Mouse (Mus musculus): ENCODE data around the gene Agbl3.

Agbl3 gene

GRCm38 (mm10) chr6:34780231-34780942 lies at the start of gene Agbl3:
Gene Agbl3 (plus strand): TSS chr6:34780432.
- peak; percentile 92 for DNase-seq (ENCODE audit: low read depth, low spot score)

- no peak for DNase-seq (ENCODE audit: low read depth, low spot score)
Observed at GRCm38 (mm10) chr6:34731007-34731406, 49.2 kb upstream of the Agbl3 start.

- no peak for DNase-seq (ENCODE audit: low read depth, low spot score)
Observed at GRCm38 (mm10) chr6:34731529-34731928, 48.7 kb upstream of the Agbl3 start.

- DNase-seq (ENCODE audit: low read depth, low spot score) = no peak
Observed at GRCm38 (mm10) chr6:34734940-34735695, 45.1 kb upstream of the Agbl3 start.

- no peak for DNase-seq (ENCODE audit: low read depth, low spot score)
Observed at GRCm38 (mm10) chr6:34736934-34737333, 43.3 kb upstream of the Agbl3 start.

DNA sequence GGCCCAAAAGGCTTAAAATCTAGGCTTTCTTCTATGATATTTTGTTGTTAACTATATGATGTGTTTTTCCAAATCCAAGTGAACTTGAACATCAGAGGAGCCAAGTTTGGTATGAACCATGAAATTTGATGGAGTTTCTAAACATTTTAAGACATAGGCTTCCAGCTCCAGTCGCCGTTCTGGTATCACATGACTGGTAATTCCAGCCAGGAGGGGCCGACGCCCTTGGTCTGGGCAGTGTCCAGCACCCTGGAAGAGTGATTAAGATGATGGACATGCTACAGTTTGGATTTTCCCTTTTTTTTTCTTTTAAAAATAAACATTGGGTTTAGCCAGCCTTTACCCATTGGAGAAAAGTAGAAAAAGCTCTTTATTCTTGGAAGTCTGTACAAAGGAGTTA lies 36.3 kb upstream of the Agbl3 start:
- DNase-seq (ENCODE audit: low read depth, low spot score) = no peak

DNA sequence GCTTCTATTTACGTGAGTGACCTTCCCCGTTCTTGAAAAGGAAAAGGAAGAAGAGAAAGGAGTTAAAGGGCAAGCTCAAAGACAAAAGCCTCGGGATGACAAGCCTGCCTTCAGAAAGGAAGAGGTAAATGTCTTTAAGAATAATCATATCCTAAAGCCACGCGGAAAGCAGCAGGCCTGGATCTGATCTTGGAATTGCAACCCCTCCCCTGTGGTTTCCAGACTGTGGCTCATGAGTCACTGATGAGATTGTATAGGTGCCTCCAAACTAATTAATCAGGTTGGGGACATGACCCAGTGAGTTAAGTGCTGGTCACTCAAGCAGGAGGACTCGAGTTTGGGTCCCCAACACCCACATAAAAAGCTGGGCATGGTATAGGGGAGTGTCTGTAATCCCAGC lies 32.4 kb upstream of the Agbl3 start:
- DNase-seq (ENCODE audit: low read depth, low spot score) = no peak

DNA sequence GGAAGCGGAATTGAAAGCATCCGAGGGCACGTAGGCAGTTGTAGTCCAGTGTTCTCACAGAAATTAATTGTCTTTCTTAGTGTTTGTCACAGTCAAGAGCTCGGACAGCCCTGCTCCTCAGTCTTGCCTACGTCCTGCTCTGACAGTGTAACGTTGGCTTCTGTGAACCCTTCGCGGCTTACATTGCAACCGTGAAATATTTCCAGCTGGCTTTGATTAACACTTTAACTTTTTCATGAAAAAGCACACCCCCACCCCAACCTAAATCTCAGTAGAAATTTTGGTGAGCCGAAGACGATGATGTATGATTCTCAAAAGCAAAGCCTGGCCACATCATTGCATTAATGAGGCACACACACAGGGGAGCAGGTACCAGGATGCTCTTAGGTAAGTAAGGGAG lies 31.7 kb upstream of the Agbl3 start:
- no peak for DNase-seq (ENCODE audit: low read depth, low spot score)

- no peak for DNase-seq (ENCODE audit: low read depth, low spot score)
Observed at GRCm38 (mm10) chr6:34749526-34749925, 30.7 kb upstream of the Agbl3 start.

- no peak for DNase-seq (ENCODE audit: low read depth, low spot score)
Observed at GRCm38 (mm10) chr6:34750487-34751120, 29.6 kb upstream of the Agbl3 start.

GRCm38 (mm10) chr6:34751625-34752024 lies 28.6 kb upstream of the Agbl3 start:
- DNase-seq (ENCODE audit: low read depth, low spot score) = no peak

GRCm38 (mm10) chr6:34754448-34754847 lies 25.8 kb upstream of the Agbl3 start:
- DNase-seq (ENCODE audit: low read depth, low spot score) = peak; percentile 43

DNA sequence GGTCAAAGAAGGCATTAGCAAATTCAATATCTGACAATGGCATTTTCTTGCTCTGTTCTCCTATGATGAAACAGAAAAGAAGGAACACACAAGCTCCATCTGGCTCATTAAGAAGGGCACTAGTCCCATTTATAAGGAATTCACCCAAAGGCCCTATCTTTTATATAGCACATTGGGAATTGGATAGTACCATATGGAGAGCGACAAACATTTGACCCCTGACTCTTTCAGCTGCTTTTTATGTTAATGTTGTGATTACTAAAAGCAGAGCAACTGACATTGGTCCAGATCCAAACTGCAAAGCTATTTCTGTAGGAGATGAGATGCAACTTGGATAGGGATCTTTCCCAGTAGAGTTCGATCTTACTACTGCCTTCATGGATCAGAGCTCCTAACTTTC lies 21.9 kb upstream of the Agbl3 start:
- DNase-seq (ENCODE audit: low read depth, low spot score) = no peak

DNA sequence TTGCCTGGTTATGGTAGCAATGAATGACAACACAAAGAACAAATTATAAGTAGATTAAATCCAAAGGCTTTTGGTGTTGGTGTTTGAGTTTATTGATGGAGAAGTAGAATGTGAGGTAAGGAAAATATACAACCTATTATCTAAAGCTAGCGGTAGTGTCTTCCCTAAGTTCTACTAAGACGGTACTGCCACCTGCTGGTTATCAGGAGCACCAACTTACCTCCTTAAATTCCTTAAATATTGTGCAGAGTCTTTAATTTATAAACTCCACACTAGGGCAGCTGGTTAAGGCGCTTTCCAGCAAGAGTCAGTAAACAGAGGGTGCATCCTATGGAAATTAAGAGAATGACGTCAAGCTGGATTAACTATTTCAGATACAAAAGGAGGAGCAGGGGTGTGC lies 20.2 kb upstream of the Agbl3 start:
- DNase-seq (ENCODE audit: low read depth, low spot score) = peak; percentile 32

- no peak for DNase-seq (ENCODE audit: low read depth, low spot score)
Observed at GRCm38 (mm10) chr6:34765721-34766120, 14.5 kb upstream of the Agbl3 start.

DNA sequence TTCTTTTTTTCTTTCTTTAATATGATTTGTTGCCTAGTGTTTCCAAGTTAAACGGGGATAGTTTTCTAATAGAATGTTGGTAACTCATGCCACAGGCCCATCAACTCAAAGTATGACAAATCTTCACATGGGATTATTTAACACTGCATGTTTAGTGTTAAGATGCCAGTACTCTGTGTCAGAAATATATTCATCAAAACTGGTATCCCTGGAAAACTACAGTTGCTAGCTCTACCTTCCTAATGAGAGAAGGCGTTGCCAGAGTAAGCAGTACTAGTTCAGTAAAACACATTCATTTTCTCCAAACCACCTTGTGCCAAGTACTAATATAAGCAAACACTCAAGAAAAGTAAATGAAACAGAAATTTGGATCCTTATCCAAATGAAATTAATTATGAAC lies 10.2 kb upstream of the Agbl3 start:
- DNase-seq (ENCODE audit: low read depth, low spot score) = no peak

DNA sequence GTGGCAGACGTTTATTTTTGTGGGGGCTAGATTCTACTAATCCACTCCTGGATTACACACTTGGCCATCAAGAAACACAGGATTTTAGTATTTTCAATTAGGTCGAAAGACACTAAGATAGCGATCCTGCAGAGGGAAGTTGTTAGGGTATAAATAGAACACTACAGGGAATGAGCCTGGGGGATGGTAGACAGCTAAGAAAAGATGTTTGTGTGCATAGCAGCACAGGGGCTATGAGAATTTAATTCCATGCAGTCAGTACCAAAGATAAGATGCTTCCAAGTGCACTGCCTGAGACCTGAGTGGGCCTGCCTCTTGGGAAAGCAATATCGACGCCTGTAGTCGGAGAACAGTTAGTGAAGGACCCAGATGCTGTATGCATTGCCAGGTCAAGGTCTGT lies 9.7 kb upstream of the Agbl3 start:
- DNase-seq (ENCODE audit: low read depth, low spot score) = no peak

GRCm38 (mm10) chr6:34776396-34776795 lies 3.8 kb upstream of the Agbl3 start:
- no peak for DNase-seq (ENCODE audit: low read depth, low spot score)

GRCm38 (mm10) chr6:34777094-34777493 lies 3.1 kb upstream of the Agbl3 start:
- DNase-seq (ENCODE audit: low read depth, low spot score) = no peak

GRCm38 (mm10) chr6:34777981-34778668 lies 2.1 kb upstream of the Agbl3 start:
- no peak for DNase-seq (ENCODE audit: low read depth, low spot score)

DNA sequence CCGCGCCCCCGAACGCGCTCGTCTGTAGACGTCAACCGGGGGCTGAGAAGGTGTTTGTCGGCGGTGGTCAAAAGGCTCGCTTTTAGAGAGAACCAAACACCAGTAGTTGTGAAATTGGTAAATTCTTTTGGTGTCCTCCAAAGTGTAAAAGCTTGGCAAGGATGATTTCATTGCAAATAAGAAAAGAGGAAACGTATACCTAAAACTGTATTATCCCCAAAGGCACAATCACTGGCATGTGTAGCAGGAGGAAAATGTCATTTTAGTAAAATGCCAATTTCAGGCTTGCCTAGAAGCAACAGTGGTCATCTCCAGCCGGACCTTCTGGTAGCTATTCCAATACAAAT lies 684 bp downstream of the Agbl3 start:
- DNase-seq (ENCODE audit: low read depth, low spot score) = no peak

DNA sequence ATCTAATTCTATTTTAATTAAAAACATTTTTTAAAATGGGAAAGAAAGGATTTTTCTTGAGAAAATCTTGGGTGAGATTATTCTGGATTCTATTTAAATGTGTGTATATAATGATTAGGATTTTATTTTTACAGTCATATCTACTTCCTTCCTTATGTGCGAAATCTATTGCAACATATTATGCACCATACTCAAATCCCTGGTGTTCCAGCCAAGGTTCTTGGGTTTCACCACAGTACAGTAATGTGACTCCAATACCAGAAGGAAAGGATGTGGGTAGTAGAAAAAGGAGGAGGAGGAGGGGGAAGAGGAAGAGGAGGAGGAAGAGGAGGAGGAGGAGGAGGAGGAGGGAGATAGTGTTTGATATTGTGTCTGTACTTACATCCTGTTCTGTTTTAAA lies 2.3 kb downstream of the Agbl3 start:
- DNase-seq (ENCODE audit: low read depth, low spot score) = no peak

All from retina, postnatal 7 days (tissue).